Mouse (Mus musculus) hindbrain, embryonic 16.5 days (tissue): ENCODE data around the gene 1700001O22Rik. TPM values are rescaled to one million over a fixed set of nuclear protein-coding genes. Genes with fewer than 3 reads are reported as not detected.
A peak's percentile ranks its signal among the peaks of the same experiment; 100 is the strongest.

Experiments
- ATAC-seq: fragments of 200-750 bp; cut with Nextera tagmentation; 2 replicates; pipeline ENCODE4 v1.8.0; 2017; ENCODE audit warnings: moderate TSS enrichment, moderate library complexity
- H3K27ac ChIP-seq: fragments of 300-500 bp; sonication (generic); 2 replicates; pipeline ENCODE4 v1.5.1; 2014; ENCODE audit warnings: low read depth, mild to moderate bottlenecking, control low read depth, low read length, moderate library complexity
- H3K27me3 ChIP-seq: fragments of 300-500 bp; sonication (generic); replicated peaks from 2 replicates; pipeline ENCODE4 v1.6.1; 2014; ENCODE audit warnings: low read length; ENCODE audit not compliant: control insufficient read depth, insufficient read depth
- H3K36me3 ChIP-seq: fragments of 300-500 bp; sonication (generic); 2 replicates; pipeline ENCODE4 v1.6.1; 2014; ENCODE audit warnings: mild to moderate bottlenecking, low read length, moderate library complexity, mixed read lengths; ENCODE audit not compliant: control insufficient read depth, insufficient read depth
- H3K4me1 ChIP-seq: fragments of 300-500 bp; sonication (generic); 2 replicates; pipeline ENCODE4 v1.6.1; 2014; ENCODE audit warnings: low read depth, low read length; ENCODE audit not compliant: control insufficient read depth, insufficient read depth
- H3K4me2 ChIP-seq: fragments of 300-500 bp; sonication (generic); 2 replicates; pipeline ENCODE4 v1.6.1; 2014; ENCODE audit warnings: mild to moderate bottlenecking, low read length, control low read depth, moderate library complexity
- H3K4me3 ChIP-seq: fragments of 300-500 bp; sonication (generic); 2 replicates; pipeline ENCODE4 v1.5.1; 2014; ENCODE audit warnings: mild to moderate bottlenecking, low read length, control low read depth, moderate library complexity
- H3K9ac ChIP-seq: fragments of 300-500 bp; sonication (generic); 2 replicates; pipeline ENCODE4 v1.6.1; 2014; ENCODE audit warnings: low read depth, mild to moderate bottlenecking, control low read depth, low read length, moderate library complexity
- H3K9me3 ChIP-seq: fragments of 300-500 bp; sonication (generic); 2 replicates; pipeline ENCODE4 v1.6.1; 2014; ENCODE audit warnings: mild to moderate bottlenecking, low read length, moderate library complexity; ENCODE audit not compliant: control insufficient read depth
- WGBS: fragments of 180-500 bp; shearing (Covaris S2); extraction: QIAGEN DNeasy Blood & Tissue Kit; methylation state at CpG from one replicate; pipeline ENCODE4 v1.1.7; 2014; 5-methylcytosine and 5-hydroxymethylcytosine counted together
- polyA plus RNA-seq: library from polyadenylated mRNA; unstranded; fragments of >200 nt; fragmentation: Nextera tagmentation; extraction: Ambion mirVana; gene quantifications from 2 replicates; pipeline ENCODE4 v1.2.1, GENCODE M21; 2015

The 1700001O22Rik gene
- polyA plus RNA-seq, 1 experiment from 2014 or later: 1.4 TPM

DNA sequence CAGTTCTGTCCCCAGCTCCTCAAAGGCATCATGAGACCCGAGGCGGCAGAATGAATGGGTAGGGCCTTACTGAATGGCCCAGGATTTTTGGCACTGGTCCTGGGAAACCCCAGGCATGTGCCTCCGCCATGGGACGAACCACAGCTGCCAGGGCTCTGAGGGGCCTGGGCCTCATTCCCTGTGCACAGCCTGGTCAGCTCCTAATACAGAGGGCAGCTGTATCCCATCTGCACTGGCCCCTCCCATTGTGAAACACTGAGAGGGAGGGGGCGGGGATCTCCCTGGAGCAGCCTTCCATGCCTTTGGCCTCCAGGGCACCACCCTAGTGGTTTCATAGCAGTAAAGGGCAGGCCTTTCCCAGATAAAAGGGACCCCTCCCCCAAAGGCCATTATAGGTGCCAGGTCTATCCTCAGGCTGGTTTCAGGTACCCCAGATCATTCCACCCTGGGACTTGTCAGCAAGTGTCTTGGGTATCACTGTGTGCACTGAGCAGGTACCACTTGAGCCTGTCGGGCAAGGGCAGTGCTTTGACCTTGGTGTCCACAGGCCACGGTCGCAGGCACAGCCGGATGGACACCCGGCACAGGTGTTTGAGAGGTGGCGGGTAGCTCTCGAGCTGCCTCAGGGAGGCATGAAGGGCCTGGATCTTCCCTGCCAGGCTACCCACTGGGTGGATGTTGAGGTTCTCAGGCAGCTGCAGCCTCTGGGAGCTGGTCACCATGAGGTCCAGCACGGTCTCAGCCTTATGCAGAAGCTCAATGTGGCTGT lies 20.1 kb upstream of the 1700001O22Rik start:
- H3K4me2 ChIP-seq: no peak overlapping the region
- peak overlapping the region; percentile 25; the same call in 1 of the 2 replicates for H3K27ac ChIP-seq
- no peaks in the 10 kb centered on the region for H3K27me3 ChIP-seq
- no peak overlapping the region for H3K4me3 ChIP-seq
- no peaks in the 10 kb centered on the region for H3K9me3 ChIP-seq
- ATAC-seq: peak; percentile 38; the same call in 1 of the 2 replicates
- H3K4me1 ChIP-seq: peaks cover 16% of the 10 kb centered on the region
- no peak overlapping the region for H3K9ac ChIP-seq
- peaks cover 46% of the 10 kb centered on the region for H3K36me3 ChIP-seq
- 71% methylated on average over 13 of the region's 13 CpGs for WGBS

DNA sequence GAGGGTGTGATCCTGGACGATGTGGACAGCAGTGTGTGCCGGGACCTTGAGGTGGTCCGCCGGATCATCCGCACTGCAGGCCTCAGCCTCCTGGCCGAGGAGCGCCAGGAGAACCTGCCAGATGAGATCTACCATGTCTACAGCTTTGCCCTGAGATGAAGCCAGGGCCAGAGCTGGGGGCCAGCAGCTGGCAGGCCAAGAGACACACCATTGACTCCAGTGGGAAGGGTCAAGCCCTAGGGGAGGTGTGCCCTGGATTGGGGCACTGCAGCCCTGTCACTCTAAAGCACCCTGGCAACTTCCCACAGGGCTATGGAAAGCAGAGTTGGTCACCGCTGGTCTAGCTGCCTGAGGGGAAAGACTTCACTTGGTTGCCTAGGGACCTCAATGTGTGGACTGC lies 19.0 kb upstream of the 1700001O22Rik start:
- WGBS: 85% methylated on average over 7 of the region's 8 CpGs

DNA sequence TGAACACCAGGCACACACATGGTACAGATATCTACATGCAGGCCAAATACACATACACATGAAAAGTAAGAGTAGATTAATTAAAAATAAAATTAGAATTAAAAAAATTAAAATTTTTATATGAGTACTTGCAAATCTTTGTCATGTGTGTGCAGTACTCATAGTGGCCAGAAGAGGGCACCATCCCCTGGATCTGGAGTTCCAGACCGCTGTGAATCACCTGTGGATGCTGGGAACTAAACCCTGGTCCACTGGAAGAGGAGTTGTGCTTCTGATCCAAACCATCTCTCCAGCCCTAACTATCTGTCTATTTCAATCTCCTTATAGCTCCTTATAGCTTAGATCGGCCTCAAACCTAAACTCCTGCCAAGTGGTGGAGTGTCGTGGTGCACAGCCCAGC lies 17.6 kb upstream of the 1700001O22Rik start:
- H3K9ac ChIP-seq: no peak overlapping the region
- no peaks in the 10 kb centered on the region for H3K27me3 ChIP-seq
- H3K4me2 ChIP-seq: no peak overlapping the region
- peaks cover 49% of the 10 kb centered on the region for H3K36me3 ChIP-seq
- ATAC-seq: no peak
- 94% methylated on average over 3 of the region's 3 CpGs for WGBS
- no peak overlapping the region for H3K4me3 ChIP-seq
- H3K9me3 ChIP-seq: no peaks in the 10 kb centered on the region
- H3K4me1 ChIP-seq: peaks cover 3% of the 10 kb centered on the region
- H3K27ac ChIP-seq: no peak overlapping the region

More for the DNA sequence above, 19.0 kb upstream of the 1700001O22Rik start:
- no peak overlapping the region for H3K9ac ChIP-seq
- no peaks in the 10 kb centered on the region for H3K27me3 ChIP-seq
- ATAC-seq: no peak
- H3K4me3 ChIP-seq: no peak overlapping the region
- H3K27ac ChIP-seq: no peak overlapping the region
- peaks cover 14% of the 10 kb centered on the region for H3K4me1 ChIP-seq
- no peak overlapping the region for H3K4me2 ChIP-seq
- H3K9me3 ChIP-seq: no peaks in the 10 kb centered on the region
- H3K36me3 ChIP-seq: peaks cover 48% of the 10 kb centered on the region

DNA sequence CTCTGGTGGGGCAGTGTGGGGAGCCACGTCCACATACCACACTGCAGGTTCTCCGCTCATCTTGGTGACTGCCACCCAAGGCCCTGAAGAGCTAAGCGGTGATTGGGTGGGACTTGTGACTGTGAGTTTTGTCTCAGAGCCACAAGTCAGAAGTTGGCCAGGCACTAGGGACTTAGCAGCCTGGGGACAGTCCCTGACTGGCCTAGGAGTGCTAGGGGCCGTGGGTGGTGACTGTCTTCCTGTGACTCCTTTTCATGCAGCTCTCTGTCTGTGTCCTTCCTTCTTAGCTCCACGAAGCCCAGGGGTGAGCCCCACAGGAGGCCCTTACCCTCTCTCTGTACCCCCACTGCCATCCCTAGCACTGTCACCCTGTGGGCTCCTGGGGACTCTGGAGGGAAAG lies 16.4 kb upstream of the 1700001O22Rik start:
- H3K4me2 ChIP-seq: no peak overlapping the region
- no peaks in the 10 kb centered on the region for H3K9me3 ChIP-seq
- H3K27me3 ChIP-seq: no peaks in the 10 kb centered on the region
- H3K27ac ChIP-seq: no peak overlapping the region; the same call in 1 of the 2 replicates
- H3K36me3 ChIP-seq: peaks cover 46% of the 10 kb centered on the region
- ATAC-seq: no peak
- no peak overlapping the region for H3K9ac ChIP-seq
- peaks cover 3% of the 10 kb centered on the region for H3K4me1 ChIP-seq
- WGBS: 100% methylated on average over 5 of the region's 5 CpGs
- H3K4me3 ChIP-seq: no peak overlapping the region

DNA sequence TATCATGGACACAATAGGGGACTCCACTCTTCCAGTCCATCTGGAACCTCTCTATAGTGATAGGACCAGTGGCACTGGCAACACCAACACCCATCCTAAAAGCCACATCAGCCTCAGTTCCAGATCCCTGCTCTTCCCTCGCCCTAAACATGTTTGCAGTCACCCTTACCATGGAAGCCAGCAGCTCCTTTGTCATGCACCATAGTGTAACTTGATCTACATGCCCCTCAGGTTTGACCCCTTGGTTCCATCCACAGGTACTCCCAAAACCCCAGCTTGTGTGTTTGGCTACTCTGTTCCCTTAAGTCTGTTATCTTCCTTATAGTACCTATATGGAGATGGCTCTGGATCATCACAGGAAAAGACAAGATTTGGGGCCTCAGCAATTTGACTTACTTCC lies 12.9 kb upstream of the 1700001O22Rik start:
- Histone ChIP-seq H3K9me3 (no peaks in the 10 kb centered on the region), H3K4me1 (no peaks in the 10 kb centered on the region), H3K4me3 (no peak overlapping the region), H3K36me3 (peaks cover 35% of the 10 kb centered on the region), H3K27me3 (no peaks in the 10 kb centered on the region), H3K4me2 (no peak overlapping the region), H3K27ac (no peak overlapping the region), H3K9ac (no peak overlapping the region)
- ATAC-seq: no peak
- 100% methylated on average over 1 of the region's 1 CpGs for WGBS

DNA sequence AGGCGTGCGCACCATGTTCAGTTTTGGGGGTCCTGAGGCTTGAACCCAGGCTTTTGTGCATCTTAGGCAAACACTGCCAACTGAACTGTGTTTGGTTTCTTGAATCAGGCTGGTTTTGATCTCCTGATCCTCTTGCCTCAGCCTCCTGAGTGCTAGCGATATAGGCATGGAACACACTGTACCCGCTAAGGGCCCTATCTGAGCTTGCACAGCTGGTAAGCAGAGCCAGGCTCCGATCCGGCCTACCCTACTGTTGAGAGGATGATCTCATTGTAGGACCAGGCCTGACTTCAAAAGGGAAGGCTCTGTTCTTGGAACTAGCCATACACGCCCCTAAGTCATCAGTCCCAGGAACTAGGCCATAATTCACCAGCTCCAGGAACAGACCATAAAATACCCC lies 7.1 kb upstream of the 1700001O22Rik start:
- no peak for ATAC-seq
- 94% methylated on average over 7 of the region's 7 CpGs for WGBS
- no peak overlapping the region for H3K9ac ChIP-seq
- H3K36me3 ChIP-seq: peaks cover 12% of the 10 kb centered on the region
- no peak overlapping the region for H3K4me2 ChIP-seq
- H3K4me3 ChIP-seq: no peak overlapping the region
- H3K9me3 ChIP-seq: no peaks in the 10 kb centered on the region
- H3K27ac ChIP-seq: no peak overlapping the region
- no peaks in the 10 kb centered on the region for H3K27me3 ChIP-seq
- H3K4me1 ChIP-seq: peaks cover 22% of the 10 kb centered on the region

DNA sequence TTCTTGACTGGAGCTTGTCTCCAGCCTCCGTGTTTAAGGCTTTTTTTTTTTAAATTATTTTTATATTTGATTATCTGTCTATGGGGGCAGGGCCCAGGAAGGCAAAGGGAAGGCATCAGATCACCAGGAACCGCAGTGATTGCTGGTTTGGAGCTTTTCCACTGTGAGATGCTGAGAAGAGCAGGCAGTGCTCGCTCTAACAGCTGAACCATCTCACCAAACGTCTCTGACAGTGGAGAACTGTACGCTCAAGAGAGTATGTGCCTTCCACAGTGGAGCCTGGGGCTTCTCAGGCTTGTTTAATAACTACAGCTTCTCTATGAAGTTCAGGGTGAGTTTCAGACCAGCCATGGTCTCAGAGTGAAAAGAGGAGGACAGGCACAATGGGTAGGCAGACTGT lies 6.0 kb upstream of the 1700001O22Rik start:
- peaks cover 7% of the 10 kb centered on the region for H3K36me3 ChIP-seq
- H3K27ac ChIP-seq: no peak overlapping the region
- H3K4me3 ChIP-seq: no peak overlapping the region
- no peaks in the 10 kb centered on the region for H3K27me3 ChIP-seq
- peaks cover 22% of the 10 kb centered on the region for H3K4me1 ChIP-seq
- H3K4me2 ChIP-seq: peak overlapping the region; percentile 36
- H3K9ac ChIP-seq: no peak overlapping the region
- 83% methylated on average over 5 of the region's 5 CpGs for WGBS
- ATAC-seq: no peak
- no peaks in the 10 kb centered on the region for H3K9me3 ChIP-seq

DNA sequence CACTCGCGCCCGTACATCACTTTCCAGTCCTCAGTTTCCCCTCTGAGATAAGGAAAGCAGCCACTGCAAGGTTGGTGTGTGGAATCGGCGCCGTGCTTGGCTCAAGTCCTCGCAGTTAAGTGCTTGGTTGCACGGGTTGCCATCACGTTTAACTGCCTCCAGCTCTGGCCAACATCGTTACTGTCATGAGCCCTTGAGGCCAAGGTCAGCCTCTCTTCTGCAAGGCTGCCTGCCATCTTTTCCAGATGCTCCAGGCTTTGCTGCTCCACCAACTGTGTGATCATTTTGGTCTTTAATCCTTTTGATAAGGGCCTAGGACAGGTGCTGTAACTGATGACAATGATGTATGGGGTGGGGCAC lies 4.8 kb upstream of the 1700001O22Rik start:
- Histone ChIP-seq H3K9ac (peak overlapping the region; percentile 86), H3K4me1 (peaks cover 22% of the 10 kb centered on the region), H3K36me3 (peaks cover 1% of the 10 kb centered on the region), H3K4me3 (peak overlapping the region; percentile 84), H3K27ac (peak overlapping the region; percentile 80), H3K4me2 (peak overlapping the region; percentile 95), H3K9me3 (no peaks in the 10 kb centered on the region), H3K27me3 (no peaks in the 10 kb centered on the region)
- 3% methylated on average over 10 of the region's 10 CpGs for WGBS
- ATAC-seq: no peak

DNA sequence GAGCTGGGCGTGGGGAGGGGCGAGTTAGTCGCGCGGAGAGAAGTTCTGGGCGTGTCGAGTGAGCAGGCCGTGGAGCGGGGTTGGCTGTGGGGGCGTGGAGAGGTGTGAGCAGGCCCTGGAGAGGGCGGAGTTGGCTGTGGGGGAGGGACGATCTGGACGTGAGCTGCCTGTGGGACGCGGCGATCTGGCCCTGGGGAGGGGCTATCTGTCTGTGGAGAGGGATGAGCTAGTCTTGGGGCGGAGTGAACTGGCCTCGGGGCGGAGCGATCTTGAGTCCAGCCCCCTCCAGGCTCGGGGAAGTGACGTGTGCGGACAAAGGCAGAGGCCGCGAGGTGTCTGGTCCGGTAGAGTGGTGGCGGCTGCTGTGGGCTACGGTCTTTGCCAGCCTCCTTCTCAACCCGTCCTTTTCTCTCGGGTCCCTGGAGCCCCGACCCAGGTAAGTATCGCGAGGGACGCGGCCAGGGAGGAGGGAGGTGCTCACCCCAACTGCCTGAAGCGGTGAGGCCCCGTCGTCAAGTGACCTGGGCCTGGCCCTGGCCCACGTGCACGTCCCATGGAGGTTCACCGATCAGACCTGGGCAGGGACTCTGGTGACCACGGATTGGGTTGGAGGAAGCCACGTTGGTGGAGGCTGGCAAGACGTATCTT lies 4.3 kb upstream of the 1700001O22Rik start, which contains the start of gene Ntmt1:
Gene Ntmt1 (plus strand): TSS at position 179 of the 648 bp plus-strand sequence.
- peak within 1 kb of the TSS; percentile 95 for H3K4me2 ChIP-seq
- H3K9ac ChIP-seq: peak within 1 kb of the TSS; percentile 86
- WGBS: 0% methylated on average over 44 of the region's 44 CpGs
- H3K4me1 ChIP-seq: peaks cover 22% of the 10 kb centered on the region
- peak; percentile 98 for ATAC-seq
- H3K27ac ChIP-seq: peak within 1 kb of the TSS; percentile 80
- H3K36me3 ChIP-seq: no peaks in the 10 kb centered on the region
- no peaks in the 10 kb centered on the region for H3K27me3 ChIP-seq
- H3K9me3 ChIP-seq: no peaks in the 10 kb centered on the region
- peak within 1 kb of the TSS; percentile 84 for H3K4me3 ChIP-seq
